Mouse (Mus musculus): ENCODE results near the gene Pla2g1b. TPM values are rescaled to one million over a fixed set of nuclear protein-coding genes. Genes with fewer than 3 reads are reported as not detected.
"Not testable (repeated sequence)": the region's sequence is repeated elsewhere in the genome, so short reads cannot be mapped to it uniquely, and the experiment has no call there.

Pla2g1b gene
- polyA plus RNA-seq, 1 experiment: not detected

GRCm38 (mm10) chr5:115503035-115503434 lies 37.0 kb downstream of the Pla2g1b start:
- DNase-seq (ENCODE audit: extremely low spot score in 1 of 2, low spot score in 1 of 2): no peak

GRCm38 (mm10) chr5:115505617-115506016 lies 39.6 kb downstream of the Pla2g1b start:
- not testable (repeated sequence) for DNase-seq (ENCODE audit: extremely low spot score in 1 of 2, low spot score in 1 of 2)

DNA sequence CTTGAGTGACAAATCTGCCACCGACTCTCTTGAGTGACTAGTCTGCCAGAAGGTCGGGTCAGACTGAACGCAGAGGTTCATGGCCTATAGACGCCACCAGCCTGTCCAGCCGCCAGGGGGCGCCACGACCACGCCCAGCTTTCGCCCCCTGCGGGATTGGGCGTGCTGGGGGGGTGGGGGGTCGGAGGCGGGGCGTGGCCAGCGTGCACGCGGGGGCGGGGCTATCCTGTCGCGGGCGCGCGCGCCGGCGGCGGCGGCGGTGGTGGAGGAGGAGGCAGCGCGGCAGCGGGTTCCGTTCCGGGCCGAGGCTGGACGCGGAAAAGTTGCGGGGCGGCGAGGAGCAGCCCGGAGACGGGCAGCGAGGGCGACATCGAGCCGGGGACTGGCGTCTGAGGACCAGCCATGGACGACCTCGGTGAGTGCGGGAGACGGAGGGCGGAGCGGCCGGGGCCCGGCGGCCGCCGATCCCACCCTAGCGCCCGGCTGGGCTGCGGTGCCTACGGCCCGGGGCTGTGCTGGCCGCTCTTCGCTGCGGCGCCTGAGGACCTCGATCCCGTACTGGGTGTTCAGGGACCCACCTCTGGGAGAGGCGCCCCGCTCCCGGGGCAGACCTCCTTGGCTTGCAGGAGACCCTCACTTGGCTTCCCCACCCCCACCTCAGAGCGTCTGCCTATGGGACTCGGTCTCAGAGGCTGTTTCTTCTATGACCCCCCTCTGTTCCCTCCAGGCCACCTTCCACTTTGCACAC lies 40.6 kb downstream of the Pla2g1b start, which contains the start of gene Pxn:
TSS of gene Pxn (plus strand) at position 223 of the 748 bp plus-strand sequence.
- peak; percentile 50 to 91 for DNase-seq (ENCODE audit: extremely low spot score in 1 of 2, low spot score in 1 of 2)

DNA sequence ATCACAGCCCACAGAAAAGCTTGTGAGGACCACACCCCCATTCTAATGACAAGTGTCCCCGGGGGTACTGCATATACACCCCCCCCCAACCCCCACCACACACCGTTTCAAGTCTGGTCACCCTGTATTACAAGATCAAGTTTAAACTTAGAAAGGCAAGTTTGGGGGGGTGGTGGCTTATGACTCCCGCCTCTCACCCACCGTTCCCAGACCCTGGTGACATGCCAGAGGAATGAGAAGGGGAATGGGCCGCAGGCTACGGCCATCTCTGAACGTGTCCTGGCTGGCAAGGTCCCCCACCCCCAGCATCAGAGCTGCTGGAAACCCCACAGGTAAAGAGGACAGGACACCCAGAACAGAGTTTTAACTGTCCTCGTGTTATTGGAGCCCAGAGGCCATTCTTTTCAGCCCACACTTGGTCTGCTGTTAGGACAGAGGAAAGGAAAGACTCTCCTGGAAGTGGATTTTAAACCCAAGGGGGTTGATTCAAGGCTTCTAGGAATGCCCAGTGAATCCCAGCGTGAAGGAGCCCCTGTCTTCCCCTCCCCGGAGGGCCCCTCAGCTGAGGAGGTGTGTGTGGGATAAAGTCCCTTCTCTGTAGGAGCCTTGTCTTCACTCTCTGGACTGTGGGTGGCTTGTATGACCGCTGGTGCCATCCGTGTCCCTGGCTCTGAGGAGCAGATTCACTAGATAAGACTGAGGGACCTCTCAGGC lies 41.4 kb downstream of the Pla2g1b start:
- DNase-seq (ENCODE audit: extremely low spot score in 1 of 2, low spot score in 1 of 2): no peak

- no peak for DNase-seq (ENCODE audit: extremely low spot score in 1 of 2, low spot score in 1 of 2)
These were observed 42.2 kb downstream of the Pla2g1b start for GRCm38 (mm10) chr5:115507981-115508858.

DNA sequence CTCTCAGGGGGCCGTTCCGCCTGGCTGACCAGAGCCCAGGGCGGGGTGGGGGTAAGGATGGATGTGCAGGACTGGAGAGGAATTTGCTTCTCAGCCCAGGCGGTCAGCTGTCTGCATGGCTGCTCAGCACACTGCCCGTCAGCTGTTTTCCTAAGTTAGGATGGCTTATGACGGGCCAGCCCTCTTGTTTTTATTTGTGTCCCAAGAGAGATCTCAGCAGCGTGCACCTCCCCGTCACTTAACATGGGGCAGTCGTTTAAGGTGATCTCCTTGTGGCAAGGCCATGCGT lies 42.7 kb downstream of the Pla2g1b start:
- DNase-seq (ENCODE audit: extremely low spot score in 1 of 2, low spot score in 1 of 2): no peak

DNA sequence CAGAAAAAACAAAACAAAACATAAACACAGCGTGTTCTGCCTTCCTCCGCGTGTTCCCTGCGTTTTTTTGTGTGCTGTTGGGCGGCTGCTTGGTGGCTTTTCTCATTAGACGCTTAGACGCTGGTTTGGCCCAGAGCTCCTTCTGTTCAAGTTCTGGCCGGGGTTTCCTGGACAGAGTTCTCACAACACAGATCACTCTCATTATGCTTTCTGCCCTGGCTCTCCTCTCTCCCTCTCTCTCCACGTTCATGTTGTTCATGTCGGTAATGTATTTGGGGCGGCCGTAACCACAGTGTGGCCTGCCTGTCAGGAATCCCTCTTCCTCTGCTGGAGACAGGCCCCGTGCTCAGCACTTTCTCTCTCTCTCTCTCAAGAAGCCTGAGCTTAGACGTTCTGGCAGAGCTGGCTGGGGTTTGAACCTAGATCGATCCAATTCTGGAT lies 43.3 kb downstream of the Pla2g1b start:
- no peak for DNase-seq (ENCODE audit: extremely low spot score in 1 of 2, low spot score in 1 of 2)

GRCm38 (mm10) chr5:115509790-115510689 lies 44.0 kb downstream of the Pla2g1b start:
- no peak for DNase-seq (ENCODE audit: extremely low spot score in 1 of 2, low spot score in 1 of 2)

- DNase-seq (ENCODE audit: extremely low spot score in 1 of 2, low spot score in 1 of 2): no peak
These were observed 46.3 kb downstream of the Pla2g1b start for GRCm38 (mm10) chr5:115512375-115512774.

DNA sequence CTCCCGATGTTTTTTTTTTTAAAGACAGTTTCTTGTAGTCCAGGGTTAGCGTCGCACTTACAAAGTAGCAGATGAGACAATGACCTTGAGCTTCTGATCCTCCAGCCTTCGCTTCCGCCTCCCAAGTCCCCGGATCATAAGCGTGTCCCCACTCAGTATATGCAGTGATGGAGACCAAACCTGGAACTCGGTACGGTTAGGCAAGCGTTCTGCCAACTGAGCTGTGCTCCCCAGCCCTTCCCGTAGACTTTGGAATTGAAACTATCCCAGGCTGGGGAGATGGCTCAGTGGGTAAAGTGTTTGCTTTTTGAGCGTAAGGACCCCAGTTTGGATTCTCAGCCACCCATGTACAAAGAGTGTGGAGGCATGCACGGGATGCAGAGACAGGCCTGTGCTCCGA lies 47.2 kb downstream of the Pla2g1b start:
- no peak for DNase-seq (ENCODE audit: extremely low spot score in 1 of 2, low spot score in 1 of 2)

- no peak for DNase-seq (ENCODE audit: extremely low spot score in 1 of 2, low spot score in 1 of 2)
These were observed 47.7 kb downstream of the Pla2g1b start for GRCm38 (mm10) chr5:115513721-115514120.

DNA sequence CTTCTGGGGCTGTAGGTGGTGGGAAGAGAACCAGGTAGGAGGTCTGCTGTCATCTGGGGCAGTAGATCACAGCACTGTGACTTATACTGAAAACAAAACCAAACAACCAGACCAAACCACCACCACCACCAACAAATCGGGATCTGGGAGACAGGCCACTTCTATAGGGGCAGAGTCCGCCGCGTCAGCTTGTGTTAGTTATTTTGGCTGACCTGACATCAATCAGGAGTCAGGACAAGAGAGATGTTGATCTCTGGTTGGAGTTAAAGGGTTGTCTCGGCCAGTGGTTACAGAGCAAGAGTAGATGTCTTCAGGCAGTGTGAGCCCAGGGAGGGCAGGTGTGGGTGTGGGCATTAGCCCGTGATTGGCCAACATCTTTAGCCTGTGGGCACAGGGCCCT lies 48.3 kb downstream of the Pla2g1b start:
- no peak for DNase-seq (ENCODE audit: extremely low spot score in 1 of 2, low spot score in 1 of 2)

DNA sequence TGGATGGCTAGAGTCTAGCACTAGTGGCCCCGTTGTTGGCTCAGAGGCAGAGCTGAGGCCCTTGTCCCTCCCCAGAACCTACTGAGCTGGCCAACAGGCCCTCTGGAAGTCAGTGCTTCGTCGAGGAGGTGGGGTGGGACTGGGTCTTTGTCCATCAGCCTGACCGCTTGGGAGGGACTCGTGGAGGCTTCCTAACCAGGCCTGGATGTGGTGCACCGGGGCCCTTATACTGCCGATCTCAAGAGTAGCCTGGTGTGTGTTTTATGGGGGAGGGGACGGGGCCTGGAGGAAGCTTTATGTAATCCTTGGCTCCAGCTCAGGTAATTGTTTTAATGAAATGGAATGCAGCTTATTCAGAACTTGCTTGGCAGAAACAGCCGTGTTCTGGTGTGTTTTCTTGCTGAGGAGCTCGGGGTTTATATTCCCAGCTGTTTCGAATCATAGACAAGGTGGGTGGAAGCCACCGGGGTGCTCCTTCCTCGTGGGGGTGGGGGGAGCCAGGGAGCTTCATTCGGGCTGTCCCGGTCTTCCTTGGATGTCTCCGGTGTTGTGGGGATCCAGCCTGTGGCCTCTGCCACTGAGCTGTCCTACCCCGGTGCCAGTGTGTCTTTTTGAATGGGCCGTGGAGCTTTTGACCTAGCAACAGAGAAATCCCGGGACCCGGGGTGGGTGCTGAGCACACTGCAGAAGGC lies 49.0 kb downstream of the Pla2g1b start:
- DNase-seq (ENCODE audit: extremely low spot score in 1 of 2, low spot score in 1 of 2): peak in 1 of 2 experiments; percentile 45

DNA sequence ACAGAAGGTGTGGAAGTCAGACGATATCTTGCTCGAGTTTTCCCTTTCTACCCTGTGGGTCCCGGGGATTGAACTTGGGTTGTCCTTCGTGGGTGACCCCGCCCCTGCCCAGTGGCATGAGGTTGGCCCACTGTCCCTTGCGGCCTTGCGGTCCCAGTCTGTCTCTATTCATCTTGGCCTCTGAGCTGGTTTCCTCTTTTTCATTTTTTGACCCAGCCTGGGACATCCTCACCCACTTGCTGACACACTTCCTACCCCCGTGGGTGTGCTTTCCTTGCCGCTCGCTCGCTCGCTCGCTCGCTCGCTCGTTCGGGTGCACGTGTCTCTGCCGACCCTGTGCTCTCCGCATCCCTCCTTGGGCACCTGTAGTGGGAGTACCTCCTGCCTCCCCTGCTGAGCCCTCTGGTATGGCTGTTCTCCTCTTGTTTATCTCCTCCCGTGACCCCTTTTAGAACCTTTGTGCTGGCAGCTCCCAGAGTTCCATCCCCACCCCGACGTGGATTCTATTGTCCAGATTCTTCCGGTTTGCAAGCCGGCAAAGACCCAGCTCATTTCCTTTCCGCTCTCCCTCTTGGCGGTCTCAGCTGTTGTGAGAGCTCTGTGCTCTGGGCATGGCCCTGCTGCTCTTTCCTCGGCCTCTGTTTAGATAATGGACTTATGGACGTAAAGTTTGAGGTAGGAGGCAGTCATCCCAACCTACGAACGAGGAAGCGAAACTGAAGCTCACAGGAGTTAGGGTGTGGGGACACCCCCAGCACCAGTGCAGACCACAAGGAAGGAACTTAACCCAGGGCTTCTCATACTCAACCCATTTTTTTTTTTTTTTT lies 50.2 kb downstream of the Pla2g1b start:
- DNase-seq (ENCODE audit: extremely low spot score in 1 of 2, low spot score in 1 of 2): no peak

GRCm38 (mm10) chr5:115516908-115517307 lies 50.8 kb downstream of the Pla2g1b start:
- DNase-seq (ENCODE audit: extremely low spot score in 1 of 2, low spot score in 1 of 2): no peak

DNA sequence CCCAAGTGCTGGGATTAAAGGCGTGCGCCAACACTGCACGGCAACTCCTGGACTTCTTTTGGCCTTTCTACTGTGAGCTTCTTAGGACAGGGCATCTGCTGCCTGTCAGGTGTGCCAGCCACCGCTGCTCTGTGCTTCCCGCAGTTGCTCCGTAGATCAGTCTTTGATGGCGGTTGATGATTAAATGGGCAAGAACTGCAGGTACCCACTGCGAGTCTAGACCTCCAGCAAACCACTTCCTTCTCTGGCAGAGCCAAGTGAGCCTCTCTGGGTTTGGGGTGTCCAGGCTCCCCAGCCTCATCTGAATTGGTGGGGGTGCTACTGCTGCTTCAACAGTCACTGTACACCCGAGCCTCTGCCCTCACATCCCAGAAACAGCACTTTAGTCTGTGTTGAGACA lies 51.4 kb downstream of the Pla2g1b start:
- DNase-seq (ENCODE audit: extremely low spot score in 1 of 2, low spot score in 1 of 2): no peak

DNA sequence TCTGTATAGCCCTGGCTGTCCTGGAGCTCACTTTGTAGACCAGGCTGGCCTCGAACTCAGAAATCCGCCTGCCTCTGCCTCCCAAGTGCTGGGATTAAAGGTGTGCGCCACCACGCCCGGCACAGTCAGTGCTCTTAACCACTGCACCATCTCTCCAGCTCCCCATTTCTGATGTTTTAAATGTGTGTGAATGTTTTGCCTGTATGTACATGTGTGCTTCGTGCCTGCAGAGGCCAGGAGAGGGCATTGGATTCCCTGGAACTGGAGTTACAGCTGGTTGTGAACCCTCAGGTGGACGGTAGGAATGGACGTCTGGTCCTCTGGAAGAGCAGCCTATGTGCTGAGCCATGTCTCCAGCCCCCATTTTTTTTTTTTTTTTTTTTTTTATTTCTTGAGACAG lies 52.2 kb downstream of the Pla2g1b start:
- DNase-seq (ENCODE audit: extremely low spot score in 1 of 2, low spot score in 1 of 2): not testable (repeated sequence)

GRCm38 (mm10) chr5:115520325-115520869 lies 54.3 kb downstream of the Pla2g1b start:
- no peak for DNase-seq (ENCODE audit: extremely low spot score in 1 of 2, low spot score in 1 of 2)

All from frontal cortex, adult 2 months (tissue).